Mouse (Mus musculus): ENCODE measurements around the gene P2ry6.

The P2ry6 gene

GRCm38 (mm10) chr7:100942789-100943615 lies 31.4 kb downstream of the P2ry6 start:
- in situ Hi-C loops (cut with MboI, MseI) = no loop called here

GRCm38 (mm10) chr7:100941169-100941568 lies 33.3 kb downstream of the P2ry6 start:
- in situ Hi-C loops (cut with MboI, MseI) = no loop called here

- in situ Hi-C loops (cut with MboI, MseI) = no loop called here
Observed at GRCm38 (mm10) chr7:100938106-100938505, 36.3 kb downstream of the P2ry6 start.

- in situ Hi-C loops (cut with MboI, MseI) = no loop called here
Observed at GRCm38 (mm10) chr7:100937481-100937880, 37.0 kb downstream of the P2ry6 start.

GRCm38 (mm10) chr7:100933520-100933919 lies 40.9 kb downstream of the P2ry6 start:
- in situ Hi-C loops (cut with MboI, MseI) = no loop called here

GRCm38 (mm10) chr7:100932481-100933007 lies 41.9 kb downstream of the P2ry6 start:
- in situ Hi-C loops (cut with MboI, MseI) = no loop called here

GRCm38 (mm10) chr7:100931926-100932480 lies 42.4 kb downstream of the P2ry6 start, which contains the start of gene Arhgef17:
Gene Arhgef17, minus strand, starts transcription at chr7:100932107.
- in situ Hi-C loops (cut with MboI, MseI) = no loop called here

GRCm38 (mm10) chr7:100931316-100931925 lies 43.0 kb downstream of the P2ry6 start:
- in situ Hi-C loops (cut with MboI, MseI) = no loop called here

- in situ Hi-C loops (cut with MboI, MseI) = no loop called here
Observed at GRCm38 (mm10) chr7:100930619-100931315, 43.7 kb downstream of the P2ry6 start.

GRCm38 (mm10) chr7:100929639-100930303 lies 44.7 kb downstream of the P2ry6 start:
- in situ Hi-C loops (cut with MboI, MseI) = no loop called here

GRCm38 (mm10) chr7:100928456-100928855 lies 46.0 kb downstream of the P2ry6 start:
- in situ Hi-C loops (cut with MboI, MseI) = no loop called here

GRCm38 (mm10) chr7:100927287-100928000 lies 47.0 kb downstream of the P2ry6 start:
- in situ Hi-C loops (cut with MboI, MseI) = no loop called here

GRCm38 (mm10) chr7:100926311-100926923 lies 48.0 kb downstream of the P2ry6 start:
- in situ Hi-C loops (cut with MboI, MseI) = no loop called here

- in situ Hi-C loops (cut with MboI, MseI) = no loop called here
Observed at GRCm38 (mm10) chr7:100924674-100925445, 49.6 kb downstream of the P2ry6 start.

GRCm38 (mm10) chr7:100924200-100924599 lies 50.2 kb downstream of the P2ry6 start:
- in situ Hi-C loops (cut with MboI, MseI) = no loop called here

GRCm38 (mm10) chr7:100922907-100923306 lies 51.5 kb downstream of the P2ry6 start:
- in situ Hi-C loops (cut with MboI, MseI) = no loop called here

GRCm38 (mm10) chr7:100921289-100921688 lies 53.2 kb downstream of the P2ry6 start:
- in situ Hi-C loops (cut with MboI, MseI) = no loop called here

GRCm38 (mm10) chr7:100919809-100920107 lies 54.7 kb downstream of the P2ry6 start:
- in situ Hi-C loops (cut with MboI, MseI) = no loop called here

GRCm38 (mm10) chr7:100919006-100919808 lies 55.2 kb downstream of the P2ry6 start:
- in situ Hi-C loops (cut with MboI, MseI) = no loop called here
